Mouse (Mus musculus): Measurements from ENCODE around the gene D1Ertd622e. TPM values are rescaled to one million over a fixed set of nuclear protein-coding genes. Genes with fewer than 3 reads are reported as not detected.
A peak's percentile ranks its signal among the peaks of the same experiment; 100 is the strongest.

D1Ertd622e gene
- polyA plus RNA-seq, 2 experiments: 14.1 to 14.7 TPM

DNA sequence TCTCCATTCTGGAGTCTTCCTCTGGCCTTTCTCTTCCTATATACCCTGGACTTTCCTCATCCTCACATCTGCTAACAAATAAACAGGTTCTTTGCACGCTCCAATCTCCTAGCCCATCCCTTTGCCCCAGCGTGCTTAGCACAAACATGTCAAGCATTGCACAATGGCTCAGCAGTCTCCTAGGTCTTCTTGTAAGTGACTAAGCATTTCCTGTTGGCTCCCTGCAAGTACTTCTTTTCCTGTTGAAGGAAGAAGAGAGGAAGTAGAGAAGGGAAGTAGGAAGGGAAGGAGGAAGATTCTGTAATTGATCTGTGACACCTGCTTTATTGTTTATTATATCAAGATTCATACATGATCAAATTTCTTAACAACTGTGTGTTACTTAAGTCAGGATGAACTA is 11.0 kb upstream of the D1Ertd622e start:
- DNase-seq (ENCODE audit: low spot score) (no peak), ATAC-seq (ENCODE audit: low FRiP score, low read depth) (no peak)
- no peaks in the 10 kb centered on the region for H3K36me3 ChIP-seq (ENCODE audit: control insufficient read depth, insufficient read depth, low read length)
- H3K9me3 ChIP-seq (ENCODE audit: control insufficient read depth, low read length): no peaks in the 10 kb centered on the region
- 73% methylated on average over 2 of the region's 2 CpGs for WGBS
- no peak overlapping the region for H3K4me2 ChIP-seq (replicated peaks; ENCODE audit: low read depth, low read length, severe bottlenecking)
- no peaks in the 10 kb centered on the region for H3K4me1 ChIP-seq (ENCODE audit: control insufficient read depth, insufficient read depth, low read length)
- H3K27me3 ChIP-seq (ENCODE audit: control insufficient read depth, insufficient read depth, low read length): no peaks in the 10 kb centered on the region
- H3K4me3 ChIP-seq (replicated peaks; ENCODE audit: low read length): no peak overlapping the region
- no peak overlapping the region for H3K9ac ChIP-seq (ENCODE audit: low read depth, low read length, severe bottlenecking)
- H3K27ac ChIP-seq (replicated peaks; ENCODE audit: low read depth, low read length): no peak overlapping the region
- TF ChIP-seq POLR2A (IDR thresholded peaks at IDR 0.05; ENCODE audit: borderline replicate concordance, extremely low read depth, insufficient read depth, insufficient read length): no peak

GRCm38 (mm10) chr1:97667288-97667687 is 5.4 kb upstream of the D1Ertd622e start:
- WGBS: 93% methylated on average over 1 of the region's 1 CpGs
- H3K9ac ChIP-seq (ENCODE audit: low read depth, low read length, severe bottlenecking): no peak overlapping the region
- H3K9me3 ChIP-seq (ENCODE audit: control insufficient read depth, low read length): no peaks in the 10 kb centered on the region
- H3K36me3 ChIP-seq (ENCODE audit: control insufficient read depth, insufficient read depth, low read length): no peaks in the 10 kb centered on the region
- no peaks in the 10 kb centered on the region for H3K4me1 ChIP-seq (ENCODE audit: control insufficient read depth, insufficient read depth, low read length)
- no peak overlapping the region for H3K4me2 ChIP-seq (replicated peaks; ENCODE audit: low read depth, low read length, severe bottlenecking)
- no peak overlapping the region for H3K4me3 ChIP-seq (replicated peaks; ENCODE audit: low read length)
- DNase-seq (ENCODE audit: low spot score) (no peak), ATAC-seq (ENCODE audit: low FRiP score, low read depth) (no peak)
- TF ChIP-seq POLR2A (IDR thresholded peaks at IDR 0.05; ENCODE audit: borderline replicate concordance, extremely low read depth, insufficient read depth, insufficient read length): no peak
- H3K27me3 ChIP-seq (ENCODE audit: control insufficient read depth, insufficient read depth, low read length): no peaks in the 10 kb centered on the region
- H3K27ac ChIP-seq (replicated peaks; ENCODE audit: low read depth, low read length): no peak overlapping the region

DNA sequence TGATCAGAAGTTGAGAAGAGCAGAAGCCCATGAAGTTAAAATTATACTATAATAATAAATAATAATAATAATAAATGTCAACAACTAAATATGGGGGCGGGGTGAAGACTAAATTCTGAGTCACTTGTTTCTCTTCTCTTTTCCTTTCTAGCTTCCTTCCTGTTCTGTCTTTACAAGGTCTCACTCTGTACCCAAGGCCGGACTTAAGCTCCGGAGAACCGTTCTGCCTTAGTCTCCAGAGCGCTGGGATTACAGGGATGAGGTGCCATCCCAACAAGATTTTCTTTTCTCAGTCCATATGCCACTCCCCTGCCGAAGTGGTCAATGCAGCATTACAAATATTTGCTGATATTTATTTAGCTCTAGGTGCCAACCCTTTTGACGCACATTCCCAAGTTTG is 450 bp upstream of the D1Ertd622e start:
- Histone ChIP-seq H3K36me3 (ENCODE audit: control insufficient read depth, insufficient read depth, low read length) (no peaks in the 10 kb centered on the region), H3K4me2 (replicated peaks; ENCODE audit: low read depth, low read length, severe bottlenecking) (peak overlapping the region; percentile 91), H3K9me3 (ENCODE audit: control insufficient read depth, low read length) (no peaks in the 10 kb centered on the region), H3K27me3 (ENCODE audit: control insufficient read depth, insufficient read depth, low read length) (no peaks in the 10 kb centered on the region), H3K4me3 (replicated peaks; ENCODE audit: low read length) (peak overlapping the region; percentile 84), H3K9ac (ENCODE audit: low read depth, low read length, severe bottlenecking) (peak overlapping the region; percentile 75), H3K27ac (replicated peaks; ENCODE audit: low read depth, low read length) (no peak overlapping the region), H3K4me1 (ENCODE audit: control insufficient read depth, insufficient read depth, low read length) (peaks cover 4% of the 10 kb centered on the region; the same call in 1 of the 2 replicates)
- no peak for ATAC-seq (ENCODE audit: low FRiP score, low read depth)
- DNase-seq (ENCODE audit: low spot score): no peak
- no peak for TF ChIP-seq POLR2A (IDR thresholded peaks at IDR 0.05; ENCODE audit: borderline replicate concordance, extremely low read depth, insufficient read depth, insufficient read length)
- 23% methylated on average over 7 of the region's 7 CpGs for WGBS

DNA sequence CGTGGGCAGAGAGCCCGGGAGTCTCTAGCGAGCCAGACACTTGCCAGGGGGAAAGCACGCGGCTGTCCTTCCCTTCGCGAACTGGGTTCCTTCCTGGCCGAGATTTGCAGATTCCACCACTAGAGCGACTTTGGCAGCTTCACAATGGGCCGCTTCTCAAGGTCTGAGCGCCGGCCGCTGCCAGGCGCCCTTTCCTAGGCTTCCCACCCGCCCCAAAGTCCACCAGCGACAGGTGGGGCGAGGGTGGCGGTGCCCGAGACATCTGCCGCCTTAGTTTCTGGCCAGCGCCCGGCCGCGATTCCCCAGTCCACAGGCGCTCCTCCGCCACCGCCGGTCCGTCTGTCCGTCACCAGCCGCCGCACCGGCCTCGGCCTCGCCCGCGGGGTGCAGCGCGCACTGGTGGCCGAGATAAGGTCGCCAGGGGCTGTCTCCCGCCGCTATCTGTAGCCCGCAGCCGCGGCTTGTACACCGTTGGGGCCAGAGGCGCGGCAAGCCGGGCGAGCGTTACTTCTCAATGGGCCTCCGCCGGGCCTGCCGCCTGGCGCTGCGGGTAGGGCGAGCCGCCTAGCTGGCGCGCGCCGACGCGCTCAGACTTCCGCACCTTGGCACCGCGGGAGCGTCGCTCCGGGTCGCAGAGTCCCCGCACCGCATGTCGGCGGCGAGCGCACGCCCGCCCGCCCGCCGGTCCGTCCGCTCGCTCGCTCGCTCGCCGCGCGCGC is 1.0 kb downstream of the D1Ertd622e start:
- no peak for TF ChIP-seq POLR2A (IDR thresholded peaks at IDR 0.05; ENCODE audit: borderline replicate concordance, extremely low read depth, insufficient read depth, insufficient read length)
- Histone ChIP-seq H3K4me3 (replicated peaks; ENCODE audit: low read length) (peak overlapping the region; percentile 84), H3K27me3 (ENCODE audit: control insufficient read depth, insufficient read depth, low read length) (no peaks in the 10 kb centered on the region), H3K9ac (ENCODE audit: low read depth, low read length, severe bottlenecking) (peak overlapping the region; percentile 75), H3K9me3 (ENCODE audit: control insufficient read depth, low read length) (no peaks in the 10 kb centered on the region), H3K27ac (replicated peaks; ENCODE audit: low read depth, low read length) (peak overlapping the region; percentile 83), H3K36me3 (ENCODE audit: control insufficient read depth, insufficient read depth, low read length) (no peaks in the 10 kb centered on the region), H3K4me1 (ENCODE audit: control insufficient read depth, insufficient read depth, low read length) (peaks cover 4% of the 10 kb centered on the region; the same call in 1 of the 2 replicates), H3K4me2 (replicated peaks; ENCODE audit: low read depth, low read length, severe bottlenecking) (peak overlapping the region; percentile 91)
- DNase-seq (ENCODE audit: low spot score) (peak; percentile 56), ATAC-seq (ENCODE audit: low FRiP score, low read depth) (peak; percentile 51)
- WGBS: 2% methylated on average over 55 of the region's 93 CpGs

DNA sequence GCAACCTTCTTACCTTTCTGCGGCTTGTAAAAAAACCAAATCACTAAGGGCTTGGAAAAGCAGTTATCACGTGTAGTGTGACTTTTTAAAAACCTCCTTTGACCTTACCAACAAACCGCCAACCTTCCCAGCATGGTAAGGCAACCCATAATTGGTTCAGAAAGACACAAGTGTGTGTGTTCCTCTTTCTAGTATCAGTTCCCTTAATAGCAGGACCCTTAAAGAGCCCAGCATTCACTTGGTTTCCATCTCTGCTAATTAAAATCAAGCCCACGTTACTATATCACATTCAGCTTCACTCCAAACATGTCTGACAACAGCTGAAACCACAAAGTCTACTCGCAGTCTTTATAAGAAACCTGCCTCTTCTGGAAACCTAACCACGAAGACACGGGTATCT is 2.5 kb downstream of the D1Ertd622e start:
- no peaks in the 10 kb centered on the region for H3K36me3 ChIP-seq (ENCODE audit: control insufficient read depth, insufficient read depth, low read length)
- WGBS: 45% methylated on average over 7 of the region's 7 CpGs
- 0 out of 2 replicates have a peak overlapping the region, but pooled peaks have one; percentile 84 for H3K4me3 ChIP-seq (replicated peaks; ENCODE audit: low read length)
- peaks cover 4% of the 10 kb centered on the region; the same call in 1 of the 2 replicates for H3K4me1 ChIP-seq (ENCODE audit: control insufficient read depth, insufficient read depth, low read length)
- no peak for DNase-seq (ENCODE audit: low spot score)
- ATAC-seq (ENCODE audit: low FRiP score, low read depth): no peak
- peak overlapping the region; percentile 91; the same call in 1 of the 2 replicates for H3K4me2 ChIP-seq (replicated peaks; ENCODE audit: low read depth, low read length, severe bottlenecking)
- H3K9ac ChIP-seq (ENCODE audit: low read depth, low read length, severe bottlenecking): no peak overlapping the region
- H3K9me3 ChIP-seq (ENCODE audit: control insufficient read depth, low read length): no peaks in the 10 kb centered on the region
- no peak for TF ChIP-seq POLR2A (IDR thresholded peaks at IDR 0.05; ENCODE audit: borderline replicate concordance, extremely low read depth, insufficient read depth, insufficient read length)
- H3K27me3 ChIP-seq (ENCODE audit: control insufficient read depth, insufficient read depth, low read length): no peaks in the 10 kb centered on the region
- no peak overlapping the region for H3K27ac ChIP-seq (replicated peaks; ENCODE audit: low read depth, low read length)
